Comparison of ENCODE assay signal across 10 mouse cellular contexts in the genomic region with DNA sequence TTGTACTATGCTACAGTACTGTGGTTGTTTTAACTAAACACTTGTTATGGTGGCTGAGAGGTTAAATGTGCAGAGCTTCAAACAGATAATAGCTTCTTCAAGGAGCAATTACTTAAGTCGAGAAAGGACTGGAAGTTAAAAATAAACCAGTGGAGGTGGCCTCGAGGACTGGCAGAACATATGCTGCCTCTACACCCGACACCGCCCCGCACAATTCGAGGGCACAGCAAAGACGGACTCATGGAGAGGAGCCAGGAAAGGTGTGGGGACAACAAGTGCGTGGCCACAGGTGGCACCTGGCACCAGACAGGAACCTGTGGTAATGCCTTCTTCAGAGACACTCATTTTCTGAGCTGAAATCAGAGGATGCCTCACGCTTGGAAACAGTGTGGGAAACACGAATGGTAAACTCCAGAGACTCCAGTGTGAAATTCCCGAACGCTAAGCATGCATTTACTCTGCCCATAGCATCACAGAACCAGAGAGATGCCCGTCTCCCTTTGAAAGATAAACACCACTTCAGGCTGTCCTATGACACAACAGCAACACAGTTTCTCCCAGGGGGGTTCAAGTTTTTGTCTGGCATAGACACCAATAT.
A peak's percentile ranks its signal among the peaks of the same experiment; 100 is the strongest.
DNase-seq lines count a peak whose midpoint lies in the region; ATAC-seq and TF ChIP-seq lines count a peak whose summit lies in the region.
"Had no signal": no experiment of that assay in that cellular context is flagged by ENCODE, and none has a peak within 500 bp of the region (broad histone marks: within the 10 kb centered on the region; RNA-seq: fewer than 3 reads in every experiment).

No protein-coding gene starts in this region.

- no peak overlapping the region for H3K4me2 ChIP-seq in midbrain, postnatal 0 days (ENCODE audit: low read depth, low read length, poor library complexity, severe bottlenecking)
- H3K4me2 ChIP-seq: embryonic facial prominence, embryonic 12.5 days; hindbrain, embryonic 15.5 days had no signal

- DNase-seq in left cerebral cortex, adult 18-20 months (ENCODE audit: low spot score in 2 of 2), result peak; percentile 13 to 45
- DNase-seq in left cerebral cortex, postnatal 4 days, result no peak
- peak; percentile 56 for DNase-seq in brain, adult 2 months (ENCODE audit: low read depth, low spot score)
- DNase-seq in kidney, adult 8-10 months, result peak; percentile 32 to 34
- no peak for DNase-seq in midbrain, postnatal 0 days (ENCODE audit: low spot score)
- DNase-seq in layer of hippocampus, postnatal 14 days (ENCODE audit: low spot score in 2 of 2), result no peak
- DNase-seq in thymus, postnatal 14 days, result no peak
- DNase-seq: cerebellum, adult 11 months had no signal

- H3K27ac ChIP-seq in midbrain, postnatal 0 days (ENCODE audit: low read depth, low read length), result peak overlapping the region; percentile 12; the same call in 1 of the 2 replicates
- H3K27ac ChIP-seq: embryonic facial prominence, embryonic 12.5 days; hindbrain, embryonic 15.5 days had no signal

- WGBS in midbrain, postnatal 0 days, result 71% methylated on average over 13 of the region's 13 CpGs

- H3K9me3 ChIP-seq in midbrain, postnatal 0 days (ENCODE audit: low read length), result no peaks in the 10 kb centered on the region
- H3K9me3 ChIP-seq: embryonic facial prominence, embryonic 12.5 days; hindbrain, embryonic 15.5 days had no signal

- peaks cover 14% of the 10 kb centered on the region; the same call in 1 of the 2 replicates for H3K4me1 ChIP-seq in midbrain, postnatal 0 days (ENCODE audit: insufficient read depth, low read length)

- no peaks in the 10 kb centered on the region for H3K36me3 ChIP-seq in midbrain, postnatal 0 days (ENCODE audit: insufficient read depth, low read length)
- H3K36me3 ChIP-seq: embryonic facial prominence, embryonic 12.5 days; hindbrain, embryonic 15.5 days had no signal

- intact Hi-C loops in left cerebral cortex, postnatal 4 days (cut with DNase I), result loop anchor here (10.0 kb wide), 1 partner anchor 107 kb away; no protein-coding TSS in a partner anchor

- H3K4me3 ChIP-seq in midbrain, postnatal 0 days (ENCODE audit: low read depth, low read length), result no peak overlapping the region
- H3K4me3 ChIP-seq: embryonic facial prominence, embryonic 12.5 days; hindbrain, embryonic 15.5 days had no signal

- no peak overlapping the region for H3K9ac ChIP-seq in midbrain, postnatal 0 days (replicated peaks; ENCODE audit: low read length, poor library complexity, severe bottlenecking)
- H3K9ac ChIP-seq: embryonic facial prominence, embryonic 12.5 days; hindbrain, embryonic 15.5 days had no signal

- TF ChIP-seq CTCF in midbrain, postnatal 0 days (IDR thresholded peaks at IDR 0.05), result no peak

- ATAC-seq in midbrain, postnatal 0 days (ENCODE audit: low FRiP score), result no peak

- H3K27me3 ChIP-seq in midbrain, postnatal 0 days (ENCODE audit: insufficient read depth, low read length), result no peaks in the 10 kb centered on the region
- H3K27me3 ChIP-seq: embryonic facial prominence, embryonic 12.5 days; hindbrain, embryonic 15.5 days had no signal

Comparison
In these comparisons a context has a peak if more than half of its experiments do, and no peak if none do; other contexts are left out.
1. DNase-seq: peak in left cerebral cortex, adult 18-20 months (2 of 2), brain, adult 2 months (single experiment) and kidney, adult 8-10 months (2 of 2); none in left cerebral cortex, postnatal 4 days (single experiment), midbrain, postnatal 0 days (single experiment), layer of hippocampus, postnatal 14 days (0 of 2) and thymus, postnatal 14 days (single experiment).